Mouse (Mus musculus): ENCODE results near the gene Rab17. TPM values are rescaled to one million over a fixed set of nuclear protein-coding genes. Genes with fewer than 3 reads are reported as not detected.

The Rab17 gene
- total RNA-seq (2014; fragmentation: Nextera tagmentation) = not detected in 2 replicates
- 0.17 and 0.22 TPM in 2 replicates for total RNA-seq (2017)
- polyA plus RNA-seq (2012) = not detected in 2 replicates

DNA sequence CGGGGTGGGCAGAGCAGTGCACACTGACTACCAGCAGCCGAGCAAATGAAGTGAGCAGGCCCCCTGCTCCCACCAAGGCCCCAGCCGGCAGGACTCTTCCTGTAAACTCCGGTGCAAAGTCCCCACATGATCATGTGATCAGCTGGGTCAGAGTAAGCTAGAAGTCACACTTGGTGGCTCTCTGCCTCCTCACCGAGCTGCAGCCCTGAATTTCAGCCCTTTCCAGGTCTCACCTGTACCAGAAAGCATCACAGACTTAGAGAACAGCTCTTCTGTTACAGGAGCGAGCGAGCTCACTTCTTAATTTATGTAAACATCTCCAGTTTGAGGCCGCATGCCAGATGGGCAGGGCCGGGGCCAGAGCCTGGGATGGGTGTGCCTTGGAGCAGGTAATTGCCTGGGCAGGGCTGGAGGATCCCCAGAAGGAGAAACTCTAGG lies at the start of gene Rab17:
Gene Rab17 (minus strand): TSS at position 315 of the 438 bp plus-strand sequence.
- no peaks in the 10 kb centered on the region for H3K27me3 ChIP-seq (ENCODE audit: insufficient read depth, low read length)
- H3K36me3 ChIP-seq (replicated peaks) = no peaks in the 10 kb centered on the region
- peaks cover 90% of the 10 kb centered on the region for H3K9me3 ChIP-seq (replicated peaks)
- no peaks in the 10 kb centered on the region for H3K4me1 ChIP-seq (ENCODE audit: insufficient read depth, low read depth, low read length)
- DNase-seq (ENCODE audit: low spot score) (no peak), ATAC-seq (ENCODE audit: extremely low read depth, insufficient number of reproducible peaks, low FRiP score, poor library complexity, severe bottlenecking) (no peak)
- H3K4me3 ChIP-seq (ENCODE audit: low read depth, low read length) = no peak within 1 kb of the TSS
- no peak for TF ChIP-seq CTCF (IDR thresholded peaks at IDR 0.05; ENCODE audit: low read depth, low read length)
- TF ChIP-seq TAL1 (conservative IDR thresholded peaks at IDR 0.05; ENCODE audit: low read depth, low read length) = no peak
- TF ChIP-seq POLR2AphosphoS5 (IDR thresholded peaks at IDR 0.05; ENCODE audit: insufficient replicate concordance, low read depth, low read length) = no peak
- no peak for TF ChIP-seq GATA1 (IDR thresholded peaks at IDR 0.05; ENCODE audit: borderline replicate concordance, low read length)

DNA sequence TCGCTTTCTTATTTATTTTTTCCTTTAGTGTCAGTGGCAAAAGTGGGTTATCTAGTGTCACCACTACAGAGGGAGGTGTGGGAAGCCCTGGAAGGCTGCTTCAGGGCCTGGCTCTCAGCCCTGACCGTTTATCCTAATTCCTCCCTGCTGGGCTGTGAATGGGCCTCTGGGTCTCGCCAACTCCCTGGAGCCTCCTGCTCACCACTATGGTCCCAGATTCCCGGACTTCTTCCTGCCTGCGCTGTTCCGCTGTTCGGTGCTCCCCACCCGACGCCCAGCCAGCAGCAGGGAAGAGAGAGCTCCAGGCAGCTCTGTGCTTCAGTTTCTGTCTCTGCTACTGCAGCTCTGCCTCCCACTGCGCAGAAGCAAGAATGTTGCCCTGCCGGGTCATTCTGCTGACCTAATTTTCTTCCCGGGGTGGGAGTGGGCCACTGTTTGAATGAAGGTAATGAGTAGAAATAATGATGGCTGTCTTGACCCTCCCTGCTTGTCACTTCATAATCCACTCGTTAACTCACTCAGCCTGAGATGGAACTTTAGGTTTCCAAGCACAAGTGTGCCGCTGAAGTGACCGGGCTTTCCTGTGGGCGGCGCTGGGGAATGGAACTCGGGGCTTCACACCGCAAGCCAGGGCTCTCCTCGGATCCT lies 47.8 kb upstream of the Rab17 start:
- TF ChIP-seq CTCF (IDR thresholded peaks at IDR 0.05; ENCODE audit: low read depth, low read length) (no peak), GATA2 (IDR thresholded peaks at IDR 0.05; ENCODE audit: borderline replicate concordance, low read depth, low read length) (no peak), POLR2AphosphoS5 (IDR thresholded peaks at IDR 0.05; ENCODE audit: insufficient replicate concordance, low read depth, low read length) (no peak), TAL1 (conservative IDR thresholded peaks at IDR 0.05; ENCODE audit: low read depth, low read length) (no peak), GATA1 (IDR thresholded peaks at IDR 0.05; ENCODE audit: borderline replicate concordance, low read length) (no peak)
- Histone ChIP-seq H3K4me1 (ENCODE audit: insufficient read depth, low read depth, low read length) (no peaks in the 10 kb centered on the region), H3K4me3 (ENCODE audit: low read depth, low read length) (no peak overlapping the region), H3K36me3 (replicated peaks) (no peaks in the 10 kb centered on the region), H3K9me3 (replicated peaks) (peaks cover 83% of the 10 kb centered on the region), H3K27me3 (ENCODE audit: insufficient read depth, low read length) (no peaks in the 10 kb centered on the region)
- DNase-seq (ENCODE audit: low spot score) (no peak), ATAC-seq (ENCODE audit: extremely low read depth, insufficient number of reproducible peaks, low FRiP score, poor library complexity, severe bottlenecking) (no peak)

DNA sequence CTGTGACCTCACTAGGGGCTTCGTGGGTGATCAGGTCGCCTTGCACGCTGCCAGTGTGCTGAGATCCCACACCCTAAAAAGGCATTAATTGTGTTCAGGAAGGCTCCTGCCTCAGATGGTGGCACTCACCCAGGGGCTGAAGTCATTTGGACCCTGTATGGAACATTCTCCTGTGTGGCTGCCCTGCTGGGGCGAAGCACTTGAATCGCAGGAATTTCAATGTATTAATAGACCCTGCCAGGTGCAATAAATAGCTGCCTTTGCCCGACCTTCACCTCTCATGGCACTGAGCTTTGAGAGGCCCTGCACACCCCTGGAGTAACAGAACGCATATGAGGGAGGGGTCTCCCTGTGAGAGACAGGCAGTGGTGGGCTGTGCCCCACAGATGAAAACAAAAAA lies 46.1 kb upstream of the Rab17 start:
- Histone ChIP-seq H3K9me3 (replicated peaks) (peaks cover 84% of the 10 kb centered on the region), H3K4me1 (ENCODE audit: insufficient read depth, low read depth, low read length) (no peaks in the 10 kb centered on the region), H3K27me3 (ENCODE audit: insufficient read depth, low read length) (no peaks in the 10 kb centered on the region), H3K36me3 (replicated peaks) (no peaks in the 10 kb centered on the region), H3K4me3 (ENCODE audit: low read depth, low read length) (no peak overlapping the region)
- no peak for DNase-seq (ENCODE audit: low spot score)
- TF ChIP-seq POLR2AphosphoS5 (IDR thresholded peaks at IDR 0.05; ENCODE audit: insufficient replicate concordance, low read depth, low read length) (no peak), TAL1 (conservative IDR thresholded peaks at IDR 0.05; ENCODE audit: low read depth, low read length) (no peak), GATA1 (IDR thresholded peaks at IDR 0.05; ENCODE audit: borderline replicate concordance, low read length) (no peak), CTCF (IDR thresholded peaks at IDR 0.05; ENCODE audit: low read depth, low read length) (no peak), GATA2 (IDR thresholded peaks at IDR 0.05; ENCODE audit: borderline replicate concordance, low read depth, low read length) (no peak)
- ATAC-seq (ENCODE audit: extremely low read depth, insufficient number of reproducible peaks, low FRiP score, poor library complexity, severe bottlenecking) = no peak

DNA sequence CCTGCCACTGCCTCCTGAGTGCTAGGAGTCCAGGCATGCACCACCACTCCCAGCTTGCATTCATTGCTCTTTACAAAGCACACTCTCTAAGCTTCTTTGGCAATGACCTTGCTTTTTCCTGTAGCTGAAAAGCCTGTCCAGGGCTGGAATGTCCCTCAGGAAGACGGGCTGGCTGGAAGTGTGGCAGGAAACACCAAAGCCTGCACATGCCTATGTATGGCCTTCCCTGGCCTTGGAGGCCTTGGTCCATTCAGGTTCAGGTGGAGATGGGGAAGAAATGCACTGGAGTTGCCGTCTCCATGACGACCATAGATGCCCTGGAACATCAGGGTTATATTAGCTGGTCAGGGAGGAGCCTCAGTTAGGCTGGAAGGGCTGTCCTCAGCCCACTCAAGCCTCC lies 44.3 kb upstream of the Rab17 start:
- H3K4me1 ChIP-seq (ENCODE audit: insufficient read depth, low read depth, low read length) = no peaks in the 10 kb centered on the region
- TF ChIP-seq CTCF (IDR thresholded peaks at IDR 0.05; ENCODE audit: low read depth, low read length) (no peak), TAL1 (conservative IDR thresholded peaks at IDR 0.05; ENCODE audit: low read depth, low read length) (no peak), GATA1 (IDR thresholded peaks at IDR 0.05; ENCODE audit: borderline replicate concordance, low read length) (no peak), GATA2 (IDR thresholded peaks at IDR 0.05; ENCODE audit: borderline replicate concordance, low read depth, low read length) (no peak), POLR2AphosphoS5 (IDR thresholded peaks at IDR 0.05; ENCODE audit: insufficient replicate concordance, low read depth, low read length) (no peak)
- H3K9me3 ChIP-seq (replicated peaks) = peaks cover 87% of the 10 kb centered on the region
- H3K4me3 ChIP-seq (ENCODE audit: low read depth, low read length) = no peak overlapping the region
- no peaks in the 10 kb centered on the region for H3K27me3 ChIP-seq (ENCODE audit: insufficient read depth, low read length)
- ATAC-seq (ENCODE audit: extremely low read depth, insufficient number of reproducible peaks, low FRiP score, poor library complexity, severe bottlenecking) = no peak
- H3K36me3 ChIP-seq (replicated peaks) = no peaks in the 10 kb centered on the region
- no peak for DNase-seq (ENCODE audit: low spot score)

DNA sequence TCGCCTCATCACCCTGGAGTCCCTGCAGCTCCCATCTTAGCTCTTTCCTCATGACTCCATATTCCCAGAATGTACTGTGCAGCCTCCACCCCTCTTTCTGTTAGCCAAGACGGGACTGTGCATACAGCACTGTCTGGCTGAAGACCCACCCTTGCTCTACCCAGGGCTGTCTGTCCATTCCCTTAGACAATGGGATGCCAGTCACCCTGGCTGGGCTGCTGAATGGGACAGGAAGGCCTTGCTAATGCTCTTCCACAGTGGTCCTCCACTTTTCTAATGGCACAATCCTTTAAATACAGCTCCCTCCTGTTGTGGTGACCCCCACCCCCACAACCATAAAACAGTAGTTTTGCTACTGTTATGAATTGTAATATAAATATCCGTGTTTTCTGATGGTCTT lies 41.9 kb upstream of the Rab17 start:
- Histone ChIP-seq H3K4me3 (ENCODE audit: low read depth, low read length) (no peak overlapping the region), H3K27me3 (ENCODE audit: insufficient read depth, low read length) (no peaks in the 10 kb centered on the region), H3K36me3 (replicated peaks) (no peaks in the 10 kb centered on the region), H3K4me1 (ENCODE audit: insufficient read depth, low read depth, low read length) (no peaks in the 10 kb centered on the region), H3K9me3 (replicated peaks) (peaks cover 77% of the 10 kb centered on the region)
- no peak for DNase-seq (ENCODE audit: low spot score)
- ATAC-seq (ENCODE audit: extremely low read depth, insufficient number of reproducible peaks, low FRiP score, poor library complexity, severe bottlenecking) = no peak
- no peak for TF ChIP-seq POLR2AphosphoS5 (IDR thresholded peaks at IDR 0.05; ENCODE audit: insufficient replicate concordance, low read depth, low read length)
- TF ChIP-seq GATA2 (IDR thresholded peaks at IDR 0.05; ENCODE audit: borderline replicate concordance, low read depth, low read length) = no peak
- no peak for TF ChIP-seq CTCF (IDR thresholded peaks at IDR 0.05; ENCODE audit: low read depth, low read length)
- TF ChIP-seq TAL1 (conservative IDR thresholded peaks at IDR 0.05; ENCODE audit: low read depth, low read length) = no peak
- no peak for TF ChIP-seq GATA1 (IDR thresholded peaks at IDR 0.05; ENCODE audit: borderline replicate concordance, low read length)

DNA sequence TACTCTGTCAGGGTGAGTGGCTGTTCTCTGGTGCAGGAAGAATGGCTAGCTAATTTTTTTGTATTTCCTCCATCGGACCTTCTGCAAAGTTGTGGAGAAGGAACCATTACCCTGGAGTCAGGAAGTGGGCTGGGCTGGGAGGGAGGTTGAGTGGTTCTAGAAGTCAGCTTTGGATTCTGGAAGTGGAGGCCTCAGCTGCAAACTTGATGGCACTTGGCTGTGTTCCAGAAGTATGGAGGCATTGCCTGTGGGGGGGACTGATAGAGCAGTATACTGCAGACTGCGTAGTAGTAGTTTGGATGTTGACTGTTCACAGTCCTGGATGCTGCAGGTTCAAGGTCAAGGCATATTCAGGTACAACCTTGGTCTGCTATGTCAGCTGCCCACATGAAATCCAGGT lies 41.3 kb upstream of the Rab17 start:
- TF ChIP-seq CTCF (IDR thresholded peaks at IDR 0.05; ENCODE audit: low read depth, low read length) = no peak
- no peak for TF ChIP-seq GATA1 (IDR thresholded peaks at IDR 0.05; ENCODE audit: borderline replicate concordance, low read length)
- no peak for TF ChIP-seq GATA2 (IDR thresholded peaks at IDR 0.05; ENCODE audit: borderline replicate concordance, low read depth, low read length)
- TF ChIP-seq TAL1 (conservative IDR thresholded peaks at IDR 0.05; ENCODE audit: low read depth, low read length) = no peak
- no peak for TF ChIP-seq POLR2AphosphoS5 (IDR thresholded peaks at IDR 0.05; ENCODE audit: insufficient replicate concordance, low read depth, low read length)
- ATAC-seq (ENCODE audit: extremely low read depth, insufficient number of reproducible peaks, low FRiP score, poor library complexity, severe bottlenecking) (no peak), DNase-seq (ENCODE audit: low spot score) (no peak)
- Histone ChIP-seq H3K27me3 (ENCODE audit: insufficient read depth, low read length) (no peaks in the 10 kb centered on the region), H3K4me3 (ENCODE audit: low read depth, low read length) (no peak overlapping the region), H3K36me3 (replicated peaks) (no peaks in the 10 kb centered on the region), H3K4me1 (ENCODE audit: insufficient read depth, low read depth, low read length) (no peaks in the 10 kb centered on the region), H3K9me3 (replicated peaks) (peaks cover 80% of the 10 kb centered on the region)
